Mouse (Mus musculus): ENCODE measurements at regions not wholly inside any gene's neighbourhood (a gene's known extent, or its start where the extent isn't known, plus 50 kb on each side); places are given as distances from the start of the nearest gene placed in this dataset.

DNA sequence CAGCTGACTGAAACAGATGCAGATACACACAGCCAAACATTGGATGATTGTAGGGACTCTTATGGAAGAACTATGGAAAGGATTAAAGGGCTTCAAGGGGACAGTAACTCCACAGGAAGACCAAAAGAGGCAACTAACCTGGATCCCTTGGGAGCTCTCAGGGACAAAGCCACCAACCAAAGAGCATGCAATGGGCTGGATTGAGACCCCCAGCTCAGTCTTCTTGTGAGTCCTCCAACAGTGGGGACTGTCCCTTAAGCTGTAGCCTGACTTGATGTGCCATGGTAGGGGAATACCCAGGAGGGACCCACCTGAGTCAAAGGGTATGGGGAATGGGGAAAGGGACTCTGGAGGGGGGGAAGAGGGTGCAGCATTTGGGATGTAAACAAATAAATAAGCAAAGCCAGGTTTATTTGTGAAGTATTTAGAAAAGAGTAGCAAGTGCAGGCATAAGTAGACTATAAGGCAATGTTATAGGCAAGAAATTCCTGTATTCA is 313.8 kb downstream of the Otol1 start:
- no peak for DNase-seq (ENCODE audit: low spot score in 2 of 2)

DNA sequence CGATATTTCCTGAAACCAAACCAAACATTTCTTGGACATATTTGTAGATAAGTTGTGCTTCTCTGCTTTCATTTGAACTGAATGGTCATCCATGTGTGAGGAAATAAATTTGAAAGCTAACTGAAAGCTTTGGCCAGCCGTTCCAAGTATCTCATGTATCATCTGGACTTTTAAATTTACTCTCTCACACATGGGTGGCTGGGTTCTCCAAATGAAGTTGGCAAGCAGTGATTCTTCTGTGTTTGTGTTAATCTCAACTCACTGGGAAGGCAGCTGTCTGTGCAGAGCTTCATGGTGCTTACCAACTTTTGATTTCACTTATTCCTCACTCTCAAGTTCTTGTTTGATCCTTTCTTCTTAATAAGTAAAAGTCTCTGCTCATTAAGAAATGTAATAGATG is 317.3 kb downstream of the Otol1 start:
- DNase-seq (ENCODE audit: low spot score in 2 of 2): no peak
